Comparison of ENCODE assay signal across 26 mouse cellular contexts in genomic region chr17:51840596-51840995, GRCm38 (mm10).
"Had no signal": no experiment of that assay in that cellular context is flagged by ENCODE, and none has a peak within 500 bp of the region (broad histone marks: within the 10 kb centered on the region; RNA-seq: fewer than 3 reads in every experiment).

No protein-coding gene starts in this region.

- H3K9me3 ChIP-seq: embryonic facial prominence, embryonic 10.5 days; embryonic facial prominence, embryonic 12.5 days; embryonic facial prominence, embryonic 13.5 days; embryonic facial prominence, embryonic 15.5 days; forebrain, embryonic 10.5 days; forebrain, embryonic 12.5 days; forebrain, embryonic 13.5 days; forebrain, embryonic 15.5 days had no signal

- H3K27ac ChIP-seq: embryonic facial prominence, embryonic 10.5 days; embryonic facial prominence, embryonic 12.5 days; embryonic facial prominence, embryonic 13.5 days; embryonic facial prominence, embryonic 15.5 days; forebrain, embryonic 10.5 days; forebrain, embryonic 12.5 days; forebrain, embryonic 13.5 days; forebrain, embryonic 15.5 days; gastrocnemius, adult 2 months; heart, adult 2 months had no signal

- H3K9ac ChIP-seq: embryonic facial prominence, embryonic 12.5 days; embryonic facial prominence, embryonic 13.5 days; embryonic facial prominence, embryonic 15.5 days; forebrain, embryonic 12.5 days; forebrain, embryonic 13.5 days; forebrain, embryonic 15.5 days; forebrain, postnatal 0 days had no signal

- H3K4me3 ChIP-seq: embryonic facial prominence, embryonic 10.5 days; embryonic facial prominence, embryonic 12.5 days; embryonic facial prominence, embryonic 13.5 days; embryonic facial prominence, embryonic 15.5 days; erythroblast, embryonic 14.5 days; forebrain, embryonic 10.5 days; forebrain, embryonic 12.5 days; forebrain, embryonic 13.5 days; forebrain, embryonic 15.5 days; gastrocnemius, adult 2 months; heart, adult 2 months had no signal

- H3K4me1 ChIP-seq: embryonic facial prominence, embryonic 10.5 days; embryonic facial prominence, embryonic 12.5 days; embryonic facial prominence, embryonic 13.5 days; embryonic facial prominence, embryonic 15.5 days; forebrain, embryonic 10.5 days; forebrain, embryonic 12.5 days; forebrain, embryonic 13.5 days; forebrain, embryonic 15.5 days had no signal

- H3K4me2 ChIP-seq: embryonic facial prominence, embryonic 12.5 days; embryonic facial prominence, embryonic 13.5 days; embryonic facial prominence, embryonic 15.5 days; forebrain, embryonic 12.5 days; forebrain, embryonic 13.5 days; forebrain, embryonic 15.5 days had no signal

- DNase-seq: cerebellum, adult 9-11 months; cerebellum, postnatal 10 days; cerebellum, postnatal 14 days; cerebellum, postnatal 25 days; cerebellum, postnatal 36 days; embryo, embryonic 11 days; forebrain, postnatal 0 days; gastrocnemius, adult 2 months; gastrocnemius, postnatal 10 days; gastrocnemius, postnatal 14 days; gastrocnemius, postnatal 25 days; gastrocnemius, postnatal 36 days; heart, adult 11 months; heart, adult 18-20 months; heart, adult 2 months had no signal

- H3K36me3 ChIP-seq: embryonic facial prominence, embryonic 10.5 days; embryonic facial prominence, embryonic 12.5 days; embryonic facial prominence, embryonic 13.5 days; embryonic facial prominence, embryonic 15.5 days; forebrain, embryonic 10.5 days; forebrain, embryonic 12.5 days; forebrain, embryonic 15.5 days had no signal

- ATAC-seq: forebrain, embryonic 13.5 days; forebrain, embryonic 14.5 days; forebrain, embryonic 15.5 days; forebrain, embryonic 16.5 days; forebrain, postnatal 0 days had no signal

- H3K27me3 ChIP-seq: embryonic facial prominence, embryonic 15.5 days; forebrain, embryonic 13.5 days; forebrain, embryonic 15.5 days had no signal
